Comparison of ENCODE assay signal across 9 mouse cellular contexts in genomic region chr10:81297845-81298244, GRCm38 (mm10). TPM values are rescaled to one million over a fixed set of nuclear protein-coding genes. Genes with fewer than 3 reads are reported as not detected.
A peak's percentile ranks its signal among the peaks of the same experiment; 100 is the strongest.
DNase-seq lines count a peak whose midpoint lies in the region; ATAC-seq and TF ChIP-seq lines count a peak whose summit lies in the region.
"Had no signal": no experiment of that assay in that cellular context is flagged by ENCODE, and none has a peak within 500 bp of the region (broad histone marks: within the 10 kb centered on the region; RNA-seq: fewer than 3 reads in every experiment).

No protein-coding gene starts in this region.

- ATAC-seq in granulocyte monocyte progenitor cell, adult 5-6 weeks (replicated peaks; ENCODE audit: poor library complexity, severe bottlenecking): peak; percentile 54
- no peak for ATAC-seq in intestine, postnatal 0 days
- ATAC-seq in lung, embryonic 14.5 days (ENCODE audit: insufficient read depth): no peak
- no peak for ATAC-seq in stomach, embryonic 16.5 days (ENCODE audit: insufficient read depth, low FRiP score)
- ATAC-seq in erythroid progenitor cell, adult 5-6 weeks (replicated peaks; ENCODE audit: low FRiP score, poor library complexity, severe bottlenecking): no peak
- ATAC-seq: Patski had no signal

- H3K4me2 ChIP-seq in intestine, postnatal 0 days (replicated peaks; ENCODE audit: low read depth): no peak overlapping the region
- peak overlapping the region; percentile 29; the same call in 1 of the 2 replicates for H3K4me2 ChIP-seq in lung, embryonic 14.5 days
- no peak overlapping the region for H3K4me2 ChIP-seq in stomach, embryonic 16.5 days (ENCODE audit: low read depth, low read length)

- no peaks in the 10 kb centered on the region for H3K27me3 ChIP-seq in intestine, postnatal 0 days (replicated peaks; ENCODE audit: control insufficient read depth, insufficient read depth, low read length)
- H3K27me3 ChIP-seq in lung, embryonic 14.5 days (ENCODE audit: insufficient read depth, low read length): no peaks in the 10 kb centered on the region
- H3K27me3 ChIP-seq in stomach, embryonic 16.5 days (ENCODE audit: control insufficient read depth, insufficient read depth, low read length): no peaks in the 10 kb centered on the region
- H3K27me3 ChIP-seq: Patski had no signal

- 41% methylated on average over 10 of the region's 10 CpGs for WGBS in intestine, postnatal 0 days
- WGBS in lung, embryonic 14.5 days: 41% methylated on average over 10 of the region's 10 CpGs
- WGBS in stomach, embryonic 16.5 days: 47% methylated on average over 10 of the region's 10 CpGs

- H3K36me3 ChIP-seq in intestine, postnatal 0 days (ENCODE audit: control insufficient read depth, insufficient read depth): 0 out of 2 replicates have a peak, but pooled peaks cover 4% of the 10 kb centered on the region
- H3K36me3 ChIP-seq in lung, embryonic 14.5 days (ENCODE audit: insufficient read depth): peaks cover 5% of the 10 kb centered on the region; the same call in 1 of the 2 replicates
- H3K36me3 ChIP-seq in stomach, embryonic 16.5 days (ENCODE audit: control insufficient read depth, insufficient read depth, low read length): no peaks in the 10 kb centered on the region

- no peak overlapping the region for H3K4me3 ChIP-seq in intestine, postnatal 0 days (ENCODE audit: low read depth, low read length)
- H3K4me3 ChIP-seq in lung, embryonic 14.5 days (ENCODE audit: low read depth, low read length): no peak overlapping the region
- H3K4me3 ChIP-seq in stomach, embryonic 16.5 days (replicated peaks; ENCODE audit: low read length): no peak overlapping the region

- no peaks in the 10 kb centered on the region for H3K9me3 ChIP-seq in intestine, postnatal 0 days (ENCODE audit: control insufficient read depth)
- H3K9me3 ChIP-seq in lung, embryonic 14.5 days (ENCODE audit: low read depth, low read length): no peaks in the 10 kb centered on the region
- H3K9me3 ChIP-seq in stomach, embryonic 16.5 days (replicated peaks; ENCODE audit: control insufficient read depth, low read length): no peaks in the 10 kb centered on the region

- H3K4me1 ChIP-seq in intestine, postnatal 0 days (replicated peaks; ENCODE audit: control insufficient read depth, insufficient read depth, low read length): peaks cover 34% of the 10 kb centered on the region
- peaks cover 12% of the 10 kb centered on the region for H3K4me1 ChIP-seq in lung, embryonic 14.5 days (ENCODE audit: insufficient read depth)
- H3K4me1 ChIP-seq in stomach, embryonic 16.5 days (ENCODE audit: control insufficient read depth, insufficient read depth, low read length): peaks cover 45% of the 10 kb centered on the region

- no peak overlapping the region for H3K9ac ChIP-seq in intestine, postnatal 0 days (ENCODE audit: low read depth, low read length)
- H3K9ac ChIP-seq in lung, embryonic 14.5 days: no peak overlapping the region
- H3K9ac ChIP-seq in stomach, embryonic 16.5 days (ENCODE audit: low read length): peak overlapping the region; percentile 31; the same call in 1 of the 2 replicates

- peak; percentile 48 for DNase-seq in gastrocnemius, postnatal 14 days
- DNase-seq in gastrocnemius, postnatal 10 days: no peak
- peak; percentile 46 for DNase-seq in lung, embryonic 14.5 days
- no peak for DNase-seq in ovary, postnatal 14 days (ENCODE audit: low spot score)

- peak overlapping the region; percentile 58; the same call in 1 of the 2 replicates for H3K27ac ChIP-seq in intestine, postnatal 0 days (ENCODE audit: low read depth, low read length)
- peak overlapping the region; percentile 59; the same call in 1 of the 2 replicates for H3K27ac ChIP-seq in lung, embryonic 14.5 days (ENCODE audit: low read depth)
- peak overlapping the region; percentile 73 for H3K27ac ChIP-seq in stomach, embryonic 16.5 days (ENCODE audit: low read length)

- intact Hi-C loops in gastrocnemius, postnatal 14 days (cut with DNase I; ENCODE audit: low total_unique reads): no loop called here

- TF ChIP-seq CTCF in intestine, postnatal 0 days (IDR thresholded peaks at IDR 0.05; ENCODE audit: low read depth): no peak
- TF ChIP-seq CTCF in lung, embryonic 14.5 days (IDR thresholded peaks at IDR 0.05; ENCODE audit: low read depth): no peak

RNA-seq across cellular contexts. Expression of gene Pip5k1c, which starts 5.1 kb away (rescaled TPM):
- total RNA-seq in gastrocnemius, postnatal 14 days (2021): 10 to 100 TPM; 18.5 to 22.8 TPM
- total RNA-seq in gastrocnemius, postnatal 10 days (2021): 10 to 100 TPM; 24.0 to 30.8 TPM
- 32.4 and 42.7 TPM in 2 replicates for total RNA-seq in granulocyte monocyte progenitor cell, adult 5-6 weeks (2014; fragmentation: Nextera tagmentation)
- total RNA-seq in granulocyte monocyte progenitor cell, adult 5-6 weeks (2017): 24.7 and 32.7 TPM in 2 replicates
- polyA plus RNA-seq in intestine, postnatal 0 days (2015; fragmentation: Nextera tagmentation; extraction: Ambion mirVana): 27.2 and 27.6 TPM in 2 replicates
- polyA plus RNA-seq in lung, embryonic 14.5 days (2014; fragmentation: Nextera tagmentation; extraction: Ambion mirVana): 50.8 and 58.6 TPM in 2 replicates
- 40.8 and 41.8 TPM in 2 replicates for polyA plus RNA-seq in stomach, embryonic 16.5 days (2015; fragmentation: Nextera tagmentation; extraction: Ambion mirVana)
- total RNA-seq in erythroid progenitor cell, adult 5-6 weeks (2015; ENCODE audit: low replicate concordance): 13.0 and 15.1 TPM in 2 replicates
- total RNA-seq in erythroid progenitor cell, adult 5-6 weeks (2017; ENCODE audit: low replicate concordance): 9.9 and 14.7 TPM in 2 replicates

RNA-seq across cellular contexts. Expression of gene Tjp3, which starts 6.5 kb away (rescaled TPM):
- not detected for total RNA-seq in gastrocnemius, postnatal 14 days (2021)
- total RNA-seq in gastrocnemius, postnatal 10 days (2021): under 1 TPM; 0.14 to 0.36 TPM
- 1.0 and 8.4 TPM in 2 replicates for total RNA-seq in granulocyte monocyte progenitor cell, adult 5-6 weeks (2014; fragmentation: Nextera tagmentation)
- total RNA-seq in granulocyte monocyte progenitor cell, adult 5-6 weeks (2017): 1.3 and 6.2 TPM in 2 replicates
- 43.2 and 43.4 TPM in 2 replicates for polyA plus RNA-seq in intestine, postnatal 0 days (2015; fragmentation: Nextera tagmentation; extraction: Ambion mirVana)
- 15.3 and 17.2 TPM in 2 replicates for polyA plus RNA-seq in lung, embryonic 14.5 days (2014; fragmentation: Nextera tagmentation; extraction: Ambion mirVana)
- polyA plus RNA-seq in stomach, embryonic 16.5 days (2015; fragmentation: Nextera tagmentation; extraction: Ambion mirVana): 29.1 and 35.7 TPM in 2 replicates
- total RNA-seq in erythroid progenitor cell, adult 5-6 weeks (2015; ENCODE audit: low replicate concordance): 3.2 TPM in 1 of 2 replicates, not detected in the other
- total RNA-seq in erythroid progenitor cell, adult 5-6 weeks (2017; ENCODE audit: low replicate concordance): 0.23 TPM in 1 of 2 replicates, not detected in the other

RNA-seq across cellular contexts. Expression of gene Cactin, which starts 23.1 kb away (rescaled TPM):
- 1 to 10 TPM; 7.7 to 10.0 TPM for total RNA-seq in gastrocnemius, postnatal 14 days (2021)
- total RNA-seq in gastrocnemius, postnatal 10 days (2021): 10 to 100 TPM; 11.0 to 14.5 TPM
- total RNA-seq in granulocyte monocyte progenitor cell, adult 5-6 weeks (2014; fragmentation: Nextera tagmentation): 16.2 and 16.3 TPM in 2 replicates
- 19.4 and 26.5 TPM in 2 replicates for total RNA-seq in granulocyte monocyte progenitor cell, adult 5-6 weeks (2017)
- polyA plus RNA-seq in intestine, postnatal 0 days (2015; fragmentation: Nextera tagmentation; extraction: Ambion mirVana): 14.7 and 15.0 TPM in 2 replicates
- polyA plus RNA-seq in lung, embryonic 14.5 days (2014; fragmentation: Nextera tagmentation; extraction: Ambion mirVana): 34.3 and 42.9 TPM in 2 replicates
- 22.4 and 26.7 TPM in 2 replicates for polyA plus RNA-seq in stomach, embryonic 16.5 days (2015; fragmentation: Nextera tagmentation; extraction: Ambion mirVana)
- total RNA-seq in erythroid progenitor cell, adult 5-6 weeks (2015; ENCODE audit: low replicate concordance): 8.3 and 10.5 TPM in 2 replicates
- total RNA-seq in erythroid progenitor cell, adult 5-6 weeks (2017; ENCODE audit: low replicate concordance): 24.7 and 47.1 TPM in 2 replicates

RNA-seq across cellular contexts. Expression of gene Tbxa2r, which starts 30.7 kb away (rescaled TPM):
- total RNA-seq in gastrocnemius, postnatal 14 days (2021): 1 to 10 TPM; 1.5 to 2.2 TPM
- 1 to 10 TPM; 2.3 to 3.8 TPM for total RNA-seq in gastrocnemius, postnatal 10 days (2021)
- not detected in 2 replicates for total RNA-seq in granulocyte monocyte progenitor cell, adult 5-6 weeks (2014; fragmentation: Nextera tagmentation)
- 0.09 TPM in 1 of 2 replicates, not detected in the other for total RNA-seq in granulocyte monocyte progenitor cell, adult 5-6 weeks (2017)
- 9.8 and 10.7 TPM in 2 replicates for polyA plus RNA-seq in intestine, postnatal 0 days (2015; fragmentation: Nextera tagmentation; extraction: Ambion mirVana)
- polyA plus RNA-seq in lung, embryonic 14.5 days (2014; fragmentation: Nextera tagmentation; extraction: Ambion mirVana): 13.6 and 15.0 TPM in 2 replicates
- polyA plus RNA-seq in stomach, embryonic 16.5 days (2015; fragmentation: Nextera tagmentation; extraction: Ambion mirVana): 28.1 and 31.5 TPM in 2 replicates
- not detected in 2 replicates for total RNA-seq in erythroid progenitor cell, adult 5-6 weeks (2015; ENCODE audit: low replicate concordance)
- 0.90 TPM in 1 of 2 replicates, not detected in the other for total RNA-seq in erythroid progenitor cell, adult 5-6 weeks (2017; ENCODE audit: low replicate concordance)
- polyA plus RNA-seq: Patski had no signal

RNA-seq across cellular contexts. Expression of gene Apba3, which starts 31.1 kb away (rescaled TPM):
- 10 to 100 TPM; 62.8 to 71.1 TPM for total RNA-seq in gastrocnemius, postnatal 14 days (2021)
- total RNA-seq in gastrocnemius, postnatal 10 days (2021): 10 to 100 TPM; 61.6 to 63.5 TPM
- 19.7 and 29.1 TPM in 2 replicates for total RNA-seq in granulocyte monocyte progenitor cell, adult 5-6 weeks (2014; fragmentation: Nextera tagmentation)
- 14.2 and 19.9 TPM in 2 replicates for total RNA-seq in granulocyte monocyte progenitor cell, adult 5-6 weeks (2017)
- 75.2 and 75.4 TPM in 2 replicates for polyA plus RNA-seq in intestine, postnatal 0 days (2015; fragmentation: Nextera tagmentation; extraction: Ambion mirVana)
- polyA plus RNA-seq in lung, embryonic 14.5 days (2014; fragmentation: Nextera tagmentation; extraction: Ambion mirVana): 50.4 and 50.8 TPM in 2 replicates
- 61.6 and 66.9 TPM in 2 replicates for polyA plus RNA-seq in stomach, embryonic 16.5 days (2015; fragmentation: Nextera tagmentation; extraction: Ambion mirVana)
- total RNA-seq in erythroid progenitor cell, adult 5-6 weeks (2015; ENCODE audit: low replicate concordance): not detected in 2 replicates
- 14.0 TPM in 1 of 2 replicates, not detected in the other for total RNA-seq in erythroid progenitor cell, adult 5-6 weeks (2017; ENCODE audit: low replicate concordance)

Comparison
In these comparisons a context has a peak if more than half of its experiments do, and no peak if none do; other contexts are left out.
1. DNase-seq: peak in gastrocnemius, postnatal 14 days (single experiment) and lung, embryonic 14.5 days (single experiment); none in gastrocnemius, postnatal 10 days (single experiment) and ovary, postnatal 14 days (single experiment).
2. Peak in every context shown above with its lines, with median percentiles within 50 percentile points of each other: H3K27ac ChIP-seq.